Mouse (Mus musculus) hindbrain, embryonic 11.5 days (tissue): ENCODE measurements around the gene Caskin1. TPM values are rescaled to one million over a fixed set of nuclear protein-coding genes. Genes with fewer than 3 reads are reported as not detected.

Experiments used
- ATAC-seq: fragments of 200-750 bp; cut with Nextera tagmentation; 2 replicates; pipeline ENCODE4 v1.8.0; 2017; ENCODE audit warnings: mild to moderate bottlenecking, moderate TSS enrichment, moderate library complexity; ENCODE audit not compliant: low FRiP score
- DNase-seq: peaks from one replicate; pipeline ENCODE4 v3.0.0-alpha.2; 2015; ENCODE audit warnings: low spot score
- H3K27ac ChIP-seq: fragments of 300-500 bp; sonication (generic); 2 replicates; pipeline ENCODE4 v1.5.1; 2014; ENCODE audit warnings: mild to moderate bottlenecking, low read depth, low read length
- H3K27me3 ChIP-seq: fragments of 300-500 bp; sonication (generic); 2 replicates; pipeline ENCODE4 v1.6.1; 2014; ENCODE audit warnings: mild to moderate bottlenecking, low read length, moderate library complexity, mixed read lengths; ENCODE audit not compliant: control insufficient read depth, insufficient read depth
- H3K36me3 ChIP-seq: fragments of 300-500 bp; sonication (generic); 2 replicates; pipeline ENCODE4 v1.6.1; 2014; ENCODE audit warnings: mild to moderate bottlenecking, low read length, moderate library complexity, mixed read lengths; ENCODE audit not compliant: control insufficient read depth, insufficient read depth
- H3K4me1 ChIP-seq: fragments of 300-500 bp; sonication (generic); replicated peaks from 2 replicates; pipeline ENCODE4 v1.6.1; 2014; ENCODE audit warnings: low read length, mixed read lengths; ENCODE audit not compliant: control insufficient read depth, insufficient read depth
- H3K4me2 ChIP-seq: fragments of 300-500 bp; sonication (generic); replicated peaks from 2 replicates; pipeline ENCODE4 v1.6.1; 2014; ENCODE audit warnings: mild to moderate bottlenecking, low read depth, low read length
- H3K4me3 ChIP-seq: fragments of 300-500 bp; sonication (generic); 2 replicates; pipeline ENCODE4 v1.5.1; 2014; ENCODE audit warnings: low read depth, low read length
- H3K9ac ChIP-seq: fragments of 300-500 bp; sonication (generic); 2 replicates; pipeline ENCODE4 v1.6.1; 2014; ENCODE audit warnings: low read depth, low read length
- H3K9me3 ChIP-seq: fragments of 300-500 bp; sonication (generic); 2 replicates; pipeline ENCODE4 v1.6.1; 2016; ENCODE audit warnings: low read length; ENCODE audit not compliant: control insufficient read depth
- WGBS: fragments of 180-500 bp; shearing (Covaris S2); extraction: QIAGEN DNeasy Blood & Tissue Kit; methylation state at CpG from one replicate; pipeline ENCODE4 v1.1.7; 2014; 5-methylcytosine and 5-hydroxymethylcytosine counted together
- polyA plus RNA-seq: library from polyadenylated mRNA; unstranded; fragments of >200 nt; fragmentation: Nextera tagmentation; extraction: Ambion mirVana; gene quantifications from 2 replicates; pipeline ENCODE4 v1.2.1, GENCODE M21; 2014

Caskin1 gene
- polyA plus RNA-seq, 1 experiment from 2014 or later: 9.2 TPM

DNA sequence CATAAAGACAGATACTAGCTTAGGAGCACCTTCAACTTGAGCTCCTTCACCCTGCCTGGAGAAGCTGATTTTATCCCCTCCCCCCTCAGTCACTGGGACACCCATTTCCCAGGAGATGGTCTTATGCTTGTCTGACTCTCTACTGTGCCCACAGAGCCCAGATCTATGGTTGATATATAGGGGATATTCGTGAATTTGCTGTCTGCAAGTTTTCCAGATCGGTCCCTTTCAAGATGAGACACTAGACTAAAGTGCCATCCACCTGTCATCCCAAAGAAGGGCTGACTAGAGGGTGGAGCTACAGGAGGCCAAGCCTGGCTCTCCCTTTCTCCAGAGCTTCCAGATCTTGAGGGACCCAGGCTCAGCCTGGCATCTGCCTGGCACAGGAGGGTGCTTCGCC is 42.7 kb downstream of the Caskin1 start:
- Histone ChIP-seq H3K4me1 (peaks cover 16% of the 10 kb centered on the region), H3K9ac (no peak overlapping the region), H3K27me3 (no peaks in the 10 kb centered on the region), H3K4me2 (no peak overlapping the region), H3K9me3 (no peaks in the 10 kb centered on the region), H3K36me3 (no peaks in the 10 kb centered on the region; the same call in 1 of the 2 replicates), H3K27ac (no peak overlapping the region), H3K4me3 (no peak overlapping the region)
- ATAC-seq: no peak
- DNase-seq: no peak
- 75% methylated on average over 3 of the region's 3 CpGs for WGBS

GRCm38 (mm10) chr17:24532045-24532444 is 43.6 kb downstream of the Caskin1 start:
- WGBS: 76% methylated on average over 7 of the region's 7 CpGs
- H3K4me3 ChIP-seq: no peak overlapping the region
- peaks cover 10% of the 10 kb centered on the region for H3K4me1 ChIP-seq

GRCm38 (mm10) chr17:24533099-24533992 is 44.9 kb downstream of the Caskin1 start:
- no peak overlapping the region for H3K27ac ChIP-seq
- peak overlapping the region; percentile 45 for H3K9ac ChIP-seq
- DNase-seq (peak; percentile 83), ATAC-seq (peak; percentile 58)
- no peaks in the 10 kb centered on the region; the same call in 1 of the 2 replicates for H3K36me3 ChIP-seq
- peak overlapping the region; percentile 18 for H3K4me3 ChIP-seq
- peak overlapping the region; percentile 51 for H3K4me2 ChIP-seq
- WGBS: 5% methylated on average over 53 of the region's 53 CpGs
- H3K4me1 ChIP-seq: peaks cover 10% of the 10 kb centered on the region
- no peaks in the 10 kb centered on the region for H3K27me3 ChIP-seq
- H3K9me3 ChIP-seq: no peaks in the 10 kb centered on the region

More at GRCm38 (mm10) chr17:24532045-24532444, 43.6 kb downstream of the Caskin1 start:
- DNase-seq (no peak), ATAC-seq (no peak)
- H3K27ac ChIP-seq: no peak overlapping the region
- no peaks in the 10 kb centered on the region for H3K9me3 ChIP-seq
- peak overlapping the region; percentile 20; the same call in 1 of the 2 replicates for H3K9ac ChIP-seq
- no peaks in the 10 kb centered on the region; the same call in 1 of the 2 replicates for H3K36me3 ChIP-seq
- no peaks in the 10 kb centered on the region for H3K27me3 ChIP-seq
- H3K4me2 ChIP-seq: no peak overlapping the region

GRCm38 (mm10) chr17:24534160-24534718 is 45.8 kb downstream of the Caskin1 start, which contains the start of gene Rab26:
Rab26 (minus strand) TSS chr17:24534210.
- DNase-seq (no peak), ATAC-seq (no peak)
- peak within 1 kb of the TSS; percentile 45 for H3K9ac ChIP-seq
- no peaks in the 10 kb centered on the region for H3K9me3 ChIP-seq
- H3K27me3 ChIP-seq: no peaks in the 10 kb centered on the region
- no peak within 1 kb of the TSS for H3K27ac ChIP-seq
- peak within 1 kb of the TSS; percentile 18 for H3K4me3 ChIP-seq
- H3K4me1 ChIP-seq: peaks cover 9% of the 10 kb centered on the region
- H3K4me2 ChIP-seq: peak within 1 kb of the TSS; percentile 51
- WGBS: 91% methylated on average over 8 of the region's 8 CpGs
- no peaks in the 10 kb centered on the region; the same call in 1 of the 2 replicates for H3K36me3 ChIP-seq

DNA sequence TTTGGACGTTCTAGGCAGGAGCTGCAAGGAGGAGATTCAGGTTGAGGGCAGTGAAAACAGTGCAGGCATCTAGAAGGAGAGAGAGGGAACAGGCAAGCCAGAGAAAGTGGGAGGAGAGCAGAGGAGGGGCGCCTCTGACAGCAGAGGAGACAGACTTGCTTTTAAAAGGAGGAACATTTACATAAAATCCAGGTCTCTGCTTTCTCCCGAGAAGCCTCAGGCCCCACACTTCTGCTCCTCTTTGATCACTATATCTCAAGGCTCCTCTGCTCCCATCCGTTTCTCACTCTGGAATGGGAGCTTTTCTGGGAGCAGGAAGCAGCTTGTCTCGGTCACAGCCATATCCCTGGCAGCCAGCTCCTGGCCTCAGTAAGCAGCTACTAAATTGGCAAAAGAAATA is 46.9 kb downstream of the Caskin1 start:
- Histone ChIP-seq H3K9ac (no peak overlapping the region), H3K4me1 (peaks cover 5% of the 10 kb centered on the region), H3K4me2 (no peak overlapping the region), H3K36me3 (no peaks in the 10 kb centered on the region; the same call in 1 of the 2 replicates), H3K27me3 (no peaks in the 10 kb centered on the region), H3K4me3 (no peak overlapping the region), H3K9me3 (no peaks in the 10 kb centered on the region), H3K27ac (no peak overlapping the region)
- ATAC-seq (no peak), DNase-seq (no peak)
- WGBS: 48% methylated on average over 5 of the region's 5 CpGs

DNA sequence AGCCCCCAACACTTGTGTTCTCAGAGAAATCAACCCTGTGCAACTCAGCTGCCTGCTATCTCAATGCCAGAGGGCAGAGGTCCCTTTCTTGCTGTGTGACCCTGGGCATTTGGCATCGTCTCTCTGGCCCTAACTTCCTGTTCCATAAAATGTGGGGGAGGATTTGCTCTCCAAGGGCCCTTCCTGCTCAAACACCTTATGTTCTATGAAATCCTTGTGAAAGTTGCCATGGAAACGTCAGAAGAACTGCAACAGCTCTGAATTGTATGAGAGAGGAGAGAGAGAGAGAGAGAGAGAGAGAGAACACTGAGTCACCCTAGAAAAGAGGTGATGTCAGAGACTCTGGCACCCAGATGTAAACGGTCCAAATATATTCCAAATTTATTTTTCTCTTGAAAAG is 49.1 kb downstream of the Caskin1 start:
- H3K27me3 ChIP-seq: no peaks in the 10 kb centered on the region
- no peak overlapping the region for H3K4me3 ChIP-seq
- DNase-seq (no peak), ATAC-seq (no peak)
- H3K9ac ChIP-seq: no peak overlapping the region
- no peaks in the 10 kb centered on the region for H3K36me3 ChIP-seq
- H3K9me3 ChIP-seq: no peaks in the 10 kb centered on the region
- no peak overlapping the region for H3K4me2 ChIP-seq
- peaks cover 5% of the 10 kb centered on the region for H3K4me1 ChIP-seq
- H3K27ac ChIP-seq: no peak overlapping the region
- 40% methylated on average over 3 of the region's 3 CpGs for WGBS

- no peak overlapping the region for H3K4me2 ChIP-seq
- H3K27me3 ChIP-seq: no peaks in the 10 kb centered on the region
- H3K4me1 ChIP-seq: no peaks in the 10 kb centered on the region
- no peak overlapping the region for H3K9ac ChIP-seq
- WGBS: 73% methylated on average over 8 of the region's 8 CpGs
- no peaks in the 10 kb centered on the region for H3K9me3 ChIP-seq
- peak; percentile 63 for DNase-seq
- H3K4me3 ChIP-seq: no peak overlapping the region
- no peak overlapping the region for H3K27ac ChIP-seq
- H3K36me3 ChIP-seq: no peaks in the 10 kb centered on the region
- no peak for ATAC-seq
Measured at GRCm38 (mm10) chr17:24538950-24539349, 50.5 kb downstream of the Caskin1 start.

- no peak overlapping the region for H3K4me2 ChIP-seq
- no peaks in the 10 kb centered on the region for H3K9me3 ChIP-seq
- H3K27me3 ChIP-seq: no peaks in the 10 kb centered on the region
- 9% methylated on average over 3 of the region's 3 CpGs for WGBS
- no peak overlapping the region for H3K9ac ChIP-seq
- ATAC-seq (no peak), DNase-seq (peak; percentile 76)
- no peaks in the 10 kb centered on the region for H3K36me3 ChIP-seq
- H3K4me3 ChIP-seq: no peak overlapping the region
- no peak overlapping the region for H3K27ac ChIP-seq
- H3K4me1 ChIP-seq: no peaks in the 10 kb centered on the region
Measured at GRCm38 (mm10) chr17:24540375-24540774, 52.0 kb downstream of the Caskin1 start.
